9 mouse cellular contexts compared by ENCODE assay signal in the genomic region with DNA sequence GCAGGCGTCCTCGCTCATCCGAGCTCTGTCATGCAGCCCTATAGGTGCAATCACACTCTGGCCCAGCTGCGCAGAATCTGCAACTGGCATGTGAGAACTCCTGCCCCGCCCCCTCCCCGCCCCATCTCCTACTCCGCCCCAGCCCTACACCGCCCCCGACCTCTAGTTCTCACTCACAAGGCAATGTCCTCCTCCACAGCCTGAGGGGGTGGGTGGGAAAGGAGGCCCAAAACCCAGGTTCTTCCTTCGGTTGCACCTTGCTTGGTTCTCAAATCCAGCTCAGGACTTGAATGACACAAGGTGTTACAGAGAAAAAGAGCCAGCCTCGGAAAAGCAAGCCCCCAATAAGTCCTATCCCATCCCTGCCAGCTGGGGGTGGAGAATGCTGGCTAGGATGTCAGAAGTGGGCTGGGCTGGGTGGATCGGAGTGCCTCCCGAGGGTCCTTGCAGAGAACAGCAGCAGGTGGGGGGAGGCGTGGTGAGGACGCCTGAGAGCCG. TPM values are rescaled to one million over a fixed set of nuclear protein-coding genes. Genes with fewer than 3 reads are reported as not detected.
DNase-seq lines count a peak whose midpoint lies in the region; ATAC-seq and TF ChIP-seq lines count a peak whose summit lies in the region.
"Had no signal": no experiment of that assay in that cellular context is flagged by ENCODE, and none has a peak within 500 bp of the region (broad histone marks: within the 10 kb centered on the region; RNA-seq: fewer than 3 reads in every experiment).

No protein-coding gene starts in this region.

- H3K27ac ChIP-seq in heart, embryonic 10.5 days, result no peak overlapping the region
- H3K27ac ChIP-seq in ES-Bruce4 (ENCODE audit: insufficient read depth, low read length), result no peak overlapping the region
- peak overlapping the region; percentile 80 for H3K27ac ChIP-seq in forebrain, embryonic 15.5 days (replicated peaks)
- peak overlapping the region; percentile 90 for H3K27ac ChIP-seq in midbrain, embryonic 15.5 days

- peak overlapping the region; percentile 90 for H3K4me2 ChIP-seq in forebrain, embryonic 15.5 days (replicated peaks)
- peak overlapping the region; percentile 85 for H3K4me2 ChIP-seq in midbrain, embryonic 15.5 days

- peaks cover 87% of the 10 kb centered on the region for H3K27me3 ChIP-seq in heart, embryonic 10.5 days (ENCODE audit: insufficient read depth, poor library complexity, severe bottlenecking)
- H3K27me3 ChIP-seq in ES-Bruce4 (ENCODE audit: control insufficient read depth, insufficient read depth, low read length, poor library complexity, severe bottlenecking), result no peaks in the 10 kb centered on the region
- peaks cover 3% of the 10 kb centered on the region; the same call in 1 of the 2 replicates for H3K27me3 ChIP-seq in forebrain, embryonic 15.5 days
- no peaks in the 10 kb centered on the region for H3K27me3 ChIP-seq in midbrain, embryonic 15.5 days (replicated peaks)

- H3K4me1 ChIP-seq in heart, embryonic 10.5 days, result peaks cover 31% of the 10 kb centered on the region
- H3K4me1 ChIP-seq in ES-Bruce4 (ENCODE audit: control insufficient read depth, insufficient read depth, low read length), result peaks cover 5% of the 10 kb centered on the region
- peaks cover 34% of the 10 kb centered on the region for H3K4me1 ChIP-seq in forebrain, embryonic 15.5 days
- peaks cover 32% of the 10 kb centered on the region for H3K4me1 ChIP-seq in midbrain, embryonic 15.5 days

- no peaks in the 10 kb centered on the region for H3K36me3 ChIP-seq in heart, embryonic 10.5 days
- no peaks in the 10 kb centered on the region for H3K36me3 ChIP-seq in ES-Bruce4 (ENCODE audit: control insufficient read depth, insufficient read depth, low read length, poor library complexity, severe bottlenecking)
- no peaks in the 10 kb centered on the region for H3K36me3 ChIP-seq in forebrain, embryonic 15.5 days
- no peaks in the 10 kb centered on the region for H3K36me3 ChIP-seq in midbrain, embryonic 15.5 days (replicated peaks)
- H3K36me3 ChIP-seq: G1E had no signal

- no peak for TF ChIP-seq CTCF in ES-Bruce4 (IDR thresholded peaks at IDR 0.05; ENCODE audit: low read depth, low read length)

- peaks cover 6% of the 10 kb centered on the region; the same call in 1 of the 2 replicates for H3K9me3 ChIP-seq in heart, embryonic 10.5 days
- no peaks in the 10 kb centered on the region for H3K9me3 ChIP-seq in ES-Bruce4 (replicated peaks; ENCODE audit: control insufficient read depth, insufficient read depth, low read length, poor library complexity, severe bottlenecking)
- H3K9me3 ChIP-seq in forebrain, embryonic 15.5 days, result no peaks in the 10 kb centered on the region
- no peaks in the 10 kb centered on the region for H3K9me3 ChIP-seq in midbrain, embryonic 15.5 days
- H3K9me3 ChIP-seq: G1E had no signal

- no peak for TF ChIP-seq POLR2A in ES-Bruce4 (IDR thresholded peaks at IDR 0.05; ENCODE audit: insufficient read depth, low read length)

- H3K9ac ChIP-seq in ES-Bruce4 (ENCODE audit: low read depth, poor library complexity, severe bottlenecking), result no peak overlapping the region
- peak overlapping the region; percentile 65 for H3K9ac ChIP-seq in forebrain, embryonic 15.5 days (replicated peaks)
- H3K9ac ChIP-seq in midbrain, embryonic 15.5 days, result peak overlapping the region; percentile 76; the same call in 1 of the 2 replicates

- H3K4me3 ChIP-seq in heart, embryonic 10.5 days, result peak overlapping the region; percentile 52
- H3K4me3 ChIP-seq in ES-Bruce4 (ENCODE audit: low read depth, low read length), result peak overlapping the region; percentile 13
- H3K4me3 ChIP-seq in forebrain, embryonic 15.5 days, result peak overlapping the region; percentile 68
- H3K4me3 ChIP-seq in midbrain, embryonic 15.5 days, result peak overlapping the region; percentile 81

- 1% methylated on average over 16 of the region's 16 CpGs for WGBS in heart, embryonic 10.5 days
- WGBS in forebrain, embryonic 15.5 days, result 3% methylated on average over 16 of the region's 16 CpGs
- WGBS in midbrain, embryonic 15.5 days, result 3% methylated on average over 16 of the region's 16 CpGs

- ATAC-seq in forebrain, embryonic 15.5 days (replicated peaks), result peak; percentile 45
- ATAC-seq in midbrain, embryonic 15.5 days (replicated peaks), result peak; percentile 68
- ATAC-seq in activated CD4-positive, CD25-positive, alpha-beta regulatory T cell, adult 4 months, result no peak

- TF ChIP-seq EP300 in ES-Bruce4 (IDR thresholded peaks at IDR 0.05; ENCODE audit: insufficient read depth, low read depth, low read length), result no peak

- peak; percentile 74 for DNase-seq in heart, embryonic 10.5 days (ENCODE audit: low spot score)
- no peak for DNase-seq in heart, postnatal 4 days
- peak; percentile 61 to 64 for DNase-seq in layer of hippocampus, postnatal 36 days
- DNase-seq in thymus, postnatal 4 days, result peak; percentile 60

RNA-seq across cellular contexts. Expression of gene Shisa7, which starts 1.8 kb away (rescaled TPM):
- polyA plus RNA-seq in heart, embryonic 10.5 days (2016; fragmentation: Nextera tagmentation; extraction: Ambion mirVana), result 0.14 TPM in 1 of 2 replicates, not detected in the other
- total RNA-seq in heart, postnatal 4 days (2021), result under 1 TPM in 1 of 2 experiments, not detected in 1; 0.20 TPM
- 3.8 and 5.3 TPM in 2 replicates for polyA plus RNA-seq in ES-Bruce4 (2011; ENCODE audit: insufficient read depth, insufficient read length, low read depth, missing spikeins)
- 8.8 and 10.7 TPM in 2 replicates for polyA plus RNA-seq in forebrain, embryonic 15.5 days (2015; fragmentation: Nextera tagmentation; extraction: Ambion mirVana)
- 100 to 1,000 TPM; 176 to 202 TPM for total RNA-seq in layer of hippocampus, postnatal 36 days (2021)
- polyA plus RNA-seq in midbrain, embryonic 15.5 days (2015; fragmentation: Nextera tagmentation; extraction: Ambion mirVana), result 15.3 and 16.6 TPM in 2 replicates
- polyA plus RNA-seq in activated CD4-positive, CD25-positive, alpha-beta regulatory T cell, adult 4 months (2017; shearing (Covaris generic)), result under 1 TPM in 1 of 2 experiments, not detected in 1; 0.09 TPM
- polyA plus RNA-seq: G1E had no signal

RNA-seq across cellular contexts. Expression of gene Isoc2b, which starts 27.4 kb away (rescaled TPM):
- polyA plus RNA-seq in heart, embryonic 10.5 days (2016; fragmentation: Nextera tagmentation; extraction: Ambion mirVana), result 3.9 TPM in 2 replicates
- 1 to 10 TPM; 1.6 to 2.3 TPM for total RNA-seq in heart, postnatal 4 days (2021)
- 3.8 and 4.2 TPM in 2 replicates for polyA plus RNA-seq in ES-Bruce4 (2011; ENCODE audit: insufficient read depth, insufficient read length, low read depth, missing spikeins)
- 3.7 and 4.8 TPM in 2 replicates for polyA plus RNA-seq in forebrain, embryonic 15.5 days (2015; fragmentation: Nextera tagmentation; extraction: Ambion mirVana)
- total RNA-seq in layer of hippocampus, postnatal 36 days (2021), result 1 to 10 TPM; 4.0 to 7.8 TPM
- 3.1 and 4.6 TPM in 2 replicates for polyA plus RNA-seq in midbrain, embryonic 15.5 days (2015; fragmentation: Nextera tagmentation; extraction: Ambion mirVana)
- polyA plus RNA-seq in activated CD4-positive, CD25-positive, alpha-beta regulatory T cell, adult 4 months (2017; shearing (Covaris generic)), result 10 to 100 TPM; 34.4 to 50.2 TPM

RNA-seq across cellular contexts. Expression of gene Ube2s, which starts 30.3 kb away (rescaled TPM):
- polyA plus RNA-seq in heart, embryonic 10.5 days (2016; fragmentation: Nextera tagmentation; extraction: Ambion mirVana), result 337 and 447 TPM in 2 replicates
- total RNA-seq in heart, postnatal 4 days (2021), result 100 to 1,000 TPM; 281 to 285 TPM
- polyA plus RNA-seq in ES-Bruce4 (2011; ENCODE audit: insufficient read depth, insufficient read length, low read depth, missing spikeins), result 474 and 498 TPM in 2 replicates
- polyA plus RNA-seq in forebrain, embryonic 15.5 days (2015; fragmentation: Nextera tagmentation; extraction: Ambion mirVana), result 363 and 383 TPM in 2 replicates
- 100 to 1,000 TPM; 103 to 109 TPM for total RNA-seq in layer of hippocampus, postnatal 36 days (2021)
- 265 and 288 TPM in 2 replicates for polyA plus RNA-seq in midbrain, embryonic 15.5 days (2015; fragmentation: Nextera tagmentation; extraction: Ambion mirVana)
- polyA plus RNA-seq in activated CD4-positive, CD25-positive, alpha-beta regulatory T cell, adult 4 months (2017; shearing (Covaris generic)), result 10 to 100 TPM; 39.3 to 43.6 TPM

RNA-seq across cellular contexts. Expression of gene Isoc2a, which starts 34.3 kb away (rescaled TPM):
- 1.3 TPM in 2 replicates for polyA plus RNA-seq in heart, embryonic 10.5 days (2016; fragmentation: Nextera tagmentation; extraction: Ambion mirVana)
- 10 to 100 TPM; 14.7 to 15.5 TPM for total RNA-seq in heart, postnatal 4 days (2021)
- polyA plus RNA-seq in ES-Bruce4 (2011; ENCODE audit: insufficient read depth, insufficient read length, low read depth, missing spikeins), result 3.3 and 4.3 TPM in 2 replicates
- polyA plus RNA-seq in forebrain, embryonic 15.5 days (2015; fragmentation: Nextera tagmentation; extraction: Ambion mirVana), result 0.65 and 0.76 TPM in 2 replicates
- 10 to 100 TPM; 11.4 to 13.6 TPM for total RNA-seq in layer of hippocampus, postnatal 36 days (2021)
- polyA plus RNA-seq in midbrain, embryonic 15.5 days (2015; fragmentation: Nextera tagmentation; extraction: Ambion mirVana), result 0.54 and 0.57 TPM in 2 replicates
- polyA plus RNA-seq in activated CD4-positive, CD25-positive, alpha-beta regulatory T cell, adult 4 months (2017; shearing (Covaris generic)), result under 1 TPM; 0.20 to 0.69 TPM

RNA-seq across cellular contexts. Expression of gene Rpl28, which starts 50.0 kb away (rescaled TPM):
- 314 and 329 TPM in 2 replicates for polyA plus RNA-seq in heart, embryonic 10.5 days (2016; fragmentation: Nextera tagmentation; extraction: Ambion mirVana)
- 100 to 1,000 TPM; 726 to 732 TPM for total RNA-seq in heart, postnatal 4 days (2021)
- polyA plus RNA-seq in ES-Bruce4 (2011; ENCODE audit: insufficient read depth, insufficient read length, low read depth, missing spikeins), result 969 and 977 TPM in 2 replicates
- polyA plus RNA-seq in forebrain, embryonic 15.5 days (2015; fragmentation: Nextera tagmentation; extraction: Ambion mirVana), result 224 and 256 TPM in 2 replicates
- total RNA-seq in layer of hippocampus, postnatal 36 days (2021), result 100 to 1,000 TPM; 454 to 487 TPM
- polyA plus RNA-seq in midbrain, embryonic 15.5 days (2015; fragmentation: Nextera tagmentation; extraction: Ambion mirVana), result 186 and 187 TPM in 2 replicates
- 100 to 1,000 TPM; 460 to 740 TPM for polyA plus RNA-seq in activated CD4-positive, CD25-positive, alpha-beta regulatory T cell, adult 4 months (2017; shearing (Covaris generic))

Comparison
In these comparisons a context has a peak if more than half of its experiments do, and no peak if none do; other contexts are left out.
1. H3K27ac ChIP-seq: peak in forebrain, embryonic 15.5 days (single experiment) and midbrain, embryonic 15.5 days (single experiment); none in heart, embryonic 10.5 days (single experiment) and ES-Bruce4 (single experiment).
2. H3K4me3 ChIP-seq: peak in every context shown above with its lines; median percentile 81 in midbrain, embryonic 15.5 days; 68 in forebrain, embryonic 15.5 days; 52 in heart, embryonic 10.5 days; 13 in ES-Bruce4.